Mouse (Mus musculus) retina, embryonic 14.5 days (tissue): ENCODE data around the gene Tpgs1.
"Not testable (repeated sequence)": the region's sequence is repeated elsewhere in the genome, so short reads cannot be mapped to it uniquely, and the experiment has no call there.

Experiments
- DNase-seq: peaks from one replicate; pipeline ENCODE4 v3.0.0-alpha.2; 2015; ENCODE audit warnings: low spot score

Tpgs1 gene

DNA sequence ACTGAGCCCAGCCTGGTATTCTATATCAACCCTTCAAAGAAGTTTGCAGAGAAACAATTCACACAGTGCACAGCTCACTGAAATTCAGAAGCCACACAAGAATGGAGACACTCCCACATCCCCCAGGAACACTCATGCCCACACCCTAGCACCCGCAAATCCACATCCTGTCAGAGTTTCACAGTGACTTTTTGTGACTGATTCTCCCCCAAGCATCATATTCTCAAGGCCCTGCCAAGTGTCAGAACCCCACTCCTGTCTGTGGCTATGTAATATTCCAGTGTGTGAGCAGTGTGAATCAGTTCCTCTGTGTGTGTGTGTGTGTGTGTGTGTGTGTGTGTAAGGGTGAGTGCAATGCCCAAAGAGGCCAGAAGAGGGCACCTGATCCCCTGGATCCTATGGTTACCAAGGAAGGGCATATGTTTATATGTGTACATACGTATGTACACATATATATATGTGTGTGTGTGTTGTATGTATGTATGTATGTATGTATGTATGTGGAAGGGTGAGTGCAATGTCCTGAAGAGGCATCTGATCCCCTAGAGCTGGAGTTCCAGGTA, 22.9 kb downstream of the Tpgs1 start:
- no peak for DNase-seq

DNA sequence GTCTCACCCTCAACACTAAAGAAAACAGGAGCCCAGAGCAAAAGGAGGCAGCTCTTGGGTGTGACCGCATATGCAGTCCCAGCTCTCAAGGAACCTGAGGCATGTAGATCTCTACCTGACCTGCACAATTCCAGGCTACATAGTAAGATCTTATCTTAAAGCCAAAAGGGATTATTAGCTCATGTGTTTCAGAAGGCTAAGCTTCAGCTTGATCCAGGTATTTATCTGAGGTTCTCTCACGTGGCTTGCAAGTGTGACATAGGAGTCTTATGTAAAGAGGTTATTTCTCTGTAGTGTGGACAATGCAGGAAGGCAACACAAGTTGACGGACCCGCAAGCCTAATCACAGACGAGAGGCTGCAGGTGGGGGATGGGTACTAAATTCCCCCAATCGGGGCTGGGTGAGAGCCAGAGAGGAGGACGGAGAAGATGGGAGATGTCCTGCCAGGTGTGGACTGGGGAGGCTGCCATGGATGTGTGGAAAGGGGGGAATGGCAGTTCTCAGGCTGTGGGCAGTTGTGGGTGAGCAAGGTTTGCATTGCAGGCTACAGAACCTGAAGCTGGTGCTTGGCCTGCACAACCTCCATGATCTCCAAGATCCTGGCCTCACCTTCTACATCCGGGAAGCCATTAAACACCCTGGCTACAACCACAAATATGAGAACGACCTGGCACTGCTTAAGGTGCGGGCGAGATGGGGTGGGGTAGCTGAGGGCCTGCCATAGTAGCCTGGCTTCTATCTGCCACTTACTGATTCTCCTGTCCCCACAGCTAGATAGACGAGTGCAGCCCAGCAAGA, 24.6 kb downstream of the Tpgs1 start:
- no peak for DNase-seq

DNA sequence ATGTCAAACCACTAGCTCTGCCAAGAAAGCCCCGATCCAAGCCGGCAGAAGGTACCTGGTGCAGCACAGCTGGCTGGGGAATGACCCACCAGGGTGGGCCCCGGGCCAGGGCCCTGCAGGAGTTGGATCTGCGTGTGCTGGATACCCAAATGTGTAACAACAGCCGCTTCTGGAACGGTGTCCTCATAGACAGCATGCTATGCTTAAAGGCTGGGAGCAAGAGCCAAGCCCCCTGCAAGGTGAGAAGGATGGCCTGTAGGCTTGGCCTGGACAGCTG, 25.1 kb downstream of the Tpgs1 start:
- no peak for DNase-seq

DNA sequence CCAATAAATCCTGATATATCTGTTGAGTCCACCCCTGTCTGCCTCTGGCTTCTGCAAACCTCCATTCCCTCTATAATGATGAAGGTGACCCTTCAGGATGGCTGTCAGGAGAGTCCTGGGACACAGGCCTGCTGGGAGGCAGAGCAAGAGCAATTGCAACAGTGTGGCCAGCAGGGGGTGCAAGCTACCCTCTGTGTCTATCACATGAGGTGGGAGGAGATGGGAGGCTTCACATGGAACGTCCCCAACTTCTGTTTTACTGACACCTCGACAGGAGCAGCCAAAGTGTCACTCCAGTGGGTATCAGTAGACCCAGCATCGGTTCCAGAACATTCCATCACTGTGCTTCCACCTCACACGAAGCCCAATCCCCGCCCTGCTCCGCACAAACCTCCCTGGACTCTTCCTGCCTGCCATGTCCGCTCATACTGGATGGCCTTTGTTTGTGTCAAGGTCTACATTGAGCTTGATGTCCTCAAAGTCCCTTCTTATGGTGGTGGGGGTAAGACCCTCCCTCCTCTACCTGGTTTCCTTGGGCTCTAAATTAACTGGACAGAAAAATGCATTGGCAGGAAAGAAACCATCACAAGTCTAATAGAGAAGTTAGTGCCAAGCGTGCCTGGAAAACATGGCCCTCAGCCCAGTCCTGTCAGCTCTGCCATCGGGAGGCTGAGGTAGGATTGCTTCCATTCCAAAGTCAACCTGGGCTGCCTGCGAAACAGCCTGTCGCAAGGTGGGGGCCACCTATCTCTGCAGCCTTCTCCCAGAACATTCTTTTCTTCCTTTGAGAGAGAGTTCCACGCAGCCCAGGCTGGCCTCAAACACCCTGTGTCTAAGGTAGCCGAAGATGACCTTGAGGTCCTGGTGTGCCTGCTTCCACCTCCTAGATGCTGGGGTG, 26.3 kb downstream of the Tpgs1 start:
- DNase-seq: peak; percentile 85

DNA sequence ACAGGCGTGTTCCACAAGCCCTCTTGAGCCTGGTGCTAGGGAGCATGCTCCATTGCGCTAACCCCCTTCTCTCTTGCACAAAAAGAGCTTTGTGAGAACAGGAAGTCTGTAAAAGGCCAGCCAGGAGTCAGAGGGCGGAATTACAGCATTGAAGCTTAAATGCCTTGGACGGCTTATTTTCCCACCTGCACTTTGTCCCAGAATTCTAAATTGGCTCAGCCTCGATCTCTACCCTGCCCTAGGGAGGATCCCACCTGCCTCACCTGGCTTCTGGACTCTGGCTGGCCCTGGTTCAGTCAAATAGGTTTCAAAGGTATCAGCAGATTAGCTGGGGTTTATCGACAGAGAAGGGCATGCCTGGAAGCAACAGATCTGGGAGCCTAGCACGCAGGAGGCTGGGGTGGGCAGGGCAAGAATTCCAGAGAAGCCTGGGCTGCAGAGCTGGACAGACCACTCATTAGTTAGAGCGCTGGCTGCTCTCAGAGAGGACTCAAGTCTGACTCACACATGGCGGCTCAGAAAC, 27.0 kb downstream of the Tpgs1 start:
- DNase-seq: no peak

DNA sequence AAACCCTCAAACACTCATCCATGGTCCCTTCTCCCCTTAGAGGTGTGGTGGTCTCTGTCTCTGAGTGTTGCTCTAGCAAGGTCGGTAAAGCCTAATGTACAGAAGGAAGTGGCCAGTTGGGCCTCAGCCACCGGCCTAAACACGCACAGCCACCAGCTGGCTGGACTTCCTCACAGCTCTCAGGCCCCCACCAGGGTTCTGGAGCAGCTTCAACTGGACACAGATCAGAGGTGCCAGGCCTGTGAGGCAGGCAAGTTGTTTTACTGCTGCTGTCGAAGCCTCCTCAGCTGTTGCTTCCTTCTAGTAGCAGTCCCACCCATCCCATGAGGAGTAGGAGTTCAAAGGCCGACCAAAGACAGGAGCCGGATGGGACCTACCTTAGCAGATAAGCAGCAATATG, 28.7 kb downstream of the Tpgs1 start:
- no peak for DNase-seq

DNA sequence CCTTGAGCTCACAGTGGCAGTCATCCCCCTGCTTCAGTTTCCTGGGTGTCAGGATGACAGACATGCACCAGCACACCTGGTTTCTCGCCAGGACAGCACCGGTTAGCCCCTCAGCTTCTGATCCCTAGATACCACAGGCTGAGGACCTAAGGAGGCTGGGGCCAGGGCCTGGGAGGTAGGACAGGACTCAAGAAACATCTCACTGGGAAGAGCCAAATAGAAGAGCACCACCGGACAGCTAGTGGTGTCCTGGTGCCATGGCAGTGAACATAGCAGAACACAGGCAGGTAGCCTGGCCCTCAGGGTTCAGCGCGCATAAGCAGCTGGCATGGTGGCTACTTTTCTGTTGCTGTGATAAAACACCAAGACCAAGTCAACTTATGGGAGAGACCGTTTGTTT, 29.3 kb downstream of the Tpgs1 start:
- no peak for DNase-seq

DNA sequence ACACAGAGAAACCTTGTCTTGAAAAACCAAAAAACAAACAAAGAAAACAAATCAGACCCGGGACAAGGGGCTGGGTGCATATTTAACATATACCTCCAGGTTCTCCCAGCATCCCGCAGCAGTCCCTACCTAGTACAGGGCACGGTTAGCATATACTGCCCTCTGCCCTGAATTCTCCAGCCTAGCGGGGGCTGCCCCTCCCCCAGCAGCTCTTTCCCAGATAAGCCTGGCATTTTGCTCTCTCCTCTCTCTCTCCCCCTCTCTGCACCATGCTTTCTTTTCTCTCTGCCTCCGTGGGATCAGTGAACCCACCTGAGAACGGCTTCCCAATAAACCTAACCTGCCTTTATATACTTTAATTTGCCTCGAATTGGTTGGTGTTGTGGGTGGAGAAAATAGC, 31.5 kb downstream of the Tpgs1 start:
- no peak for DNase-seq

DNA sequence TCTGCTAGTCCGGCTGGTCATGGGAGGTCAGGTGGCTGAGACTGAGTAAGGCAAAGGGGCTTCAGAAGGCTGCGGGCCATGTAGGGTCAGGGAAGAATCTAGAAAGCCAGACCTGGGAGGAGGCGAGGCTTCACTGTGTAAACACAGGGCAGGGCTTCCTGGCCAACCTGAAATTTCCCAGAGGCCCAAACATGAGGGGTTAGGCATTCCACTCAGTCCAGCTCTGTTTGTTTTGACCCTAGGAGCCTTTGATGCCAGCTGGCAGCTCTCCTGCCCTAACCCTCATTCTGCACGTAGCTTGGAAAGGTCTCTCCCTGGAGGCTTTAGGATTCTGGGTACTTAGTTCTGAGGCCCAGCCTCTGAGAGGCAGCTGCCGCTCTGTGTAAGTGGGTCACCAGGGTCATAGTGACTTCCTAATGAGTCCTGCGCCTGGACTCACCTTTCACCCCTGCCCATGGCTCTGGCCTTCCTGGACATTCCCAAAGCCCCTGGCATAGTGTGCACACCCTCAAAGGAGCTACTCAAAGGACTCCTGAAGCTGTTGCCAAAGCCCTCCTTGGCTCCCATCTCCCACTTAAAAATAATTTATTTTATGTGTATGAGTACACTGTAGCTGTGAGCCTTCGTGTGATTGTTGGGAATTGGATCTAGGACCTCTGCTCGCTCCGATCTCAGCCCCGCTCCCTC, 32.4 kb downstream of the Tpgs1 start:
- no peak for DNase-seq

DNA sequence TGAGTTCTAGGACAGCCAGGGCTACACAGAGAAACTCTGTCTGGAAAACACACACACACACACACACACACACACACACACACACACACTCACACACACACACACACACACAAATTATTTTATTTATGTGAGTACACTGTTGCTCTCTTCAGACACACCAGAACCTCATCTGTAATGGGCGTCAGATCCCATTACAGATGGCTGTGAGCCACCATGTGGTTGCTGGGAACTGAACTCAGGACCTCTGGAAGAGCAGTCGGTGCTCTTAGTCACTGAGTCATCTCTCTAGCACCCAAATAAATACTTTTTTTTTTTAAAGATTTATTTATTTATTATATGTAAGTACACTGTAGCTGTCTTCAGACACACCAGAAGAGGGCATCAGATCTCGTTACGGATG, 33.8 kb downstream of the Tpgs1 start:
- DNase-seq: not testable (repeated sequence)

DNA sequence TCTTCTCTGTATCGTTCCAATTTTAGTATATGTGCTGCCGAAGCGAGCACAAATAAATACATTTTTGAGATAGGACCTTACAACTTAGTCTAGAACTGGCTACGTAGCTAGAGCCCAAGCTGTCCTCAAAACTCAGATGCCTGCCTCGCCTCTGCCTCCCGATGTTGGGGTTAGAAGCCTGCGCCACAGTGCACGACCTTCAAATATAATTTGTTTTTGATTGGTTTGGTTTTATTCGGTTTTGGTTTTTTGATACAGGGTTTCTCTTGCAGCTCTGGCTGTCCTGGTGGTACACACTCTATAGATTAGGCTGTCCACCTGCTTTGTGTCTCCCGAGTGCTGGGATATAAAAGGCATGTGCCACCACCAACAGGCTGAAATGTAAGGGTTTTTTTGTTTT, 34.4 kb downstream of the Tpgs1 start:
- DNase-seq: no peak

DNA sequence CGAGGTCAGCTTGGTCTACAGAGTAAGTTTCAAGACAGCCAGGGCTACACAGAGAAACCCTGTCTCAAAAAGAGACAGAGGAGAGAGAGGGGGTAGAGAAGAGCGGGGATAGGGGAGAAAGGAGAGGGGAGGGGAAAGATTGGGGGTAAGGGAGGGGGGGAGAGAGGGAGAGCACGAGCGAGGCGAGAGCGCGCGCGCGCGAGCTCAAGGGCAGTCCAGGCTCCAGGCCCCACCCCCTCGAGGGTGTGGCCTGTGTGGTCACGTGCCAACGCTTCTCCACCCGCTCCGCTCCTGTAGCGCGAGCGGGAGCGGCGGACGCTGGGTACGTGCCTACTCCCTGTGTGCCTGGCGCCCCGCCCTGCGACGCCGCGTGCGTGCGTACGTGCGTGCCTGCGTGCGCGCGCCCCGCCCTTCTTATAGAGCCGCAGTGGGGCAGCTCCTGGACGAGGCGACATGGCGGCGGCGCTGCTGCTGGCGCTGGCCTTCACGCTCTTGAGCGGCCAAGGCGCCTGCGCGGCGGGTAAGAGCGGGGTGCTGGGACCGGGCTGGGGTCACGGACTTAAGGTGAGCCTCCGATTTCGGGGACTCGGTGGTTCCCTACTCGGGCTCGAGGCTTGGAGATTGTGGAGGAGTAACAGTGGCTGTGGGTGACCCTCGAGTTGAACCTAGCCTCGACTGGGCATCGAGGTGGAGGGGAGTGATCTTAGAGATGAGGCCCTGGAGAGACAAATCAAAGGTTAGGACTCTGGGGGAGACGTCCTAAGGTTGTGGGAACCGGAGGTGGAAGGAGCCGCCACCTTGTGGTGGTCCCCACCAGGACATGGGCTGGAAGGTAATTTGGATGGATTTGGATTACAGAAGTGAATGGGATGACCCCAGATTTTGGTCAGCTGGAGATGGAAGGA, 35.1 kb downstream of the Tpgs1 start, which contains the start of gene Bsg:
TSS of gene Bsg (plus strand) at position 427 of the 905 bp plus-strand sequence.
- peak; percentile 98 for DNase-seq

DNA sequence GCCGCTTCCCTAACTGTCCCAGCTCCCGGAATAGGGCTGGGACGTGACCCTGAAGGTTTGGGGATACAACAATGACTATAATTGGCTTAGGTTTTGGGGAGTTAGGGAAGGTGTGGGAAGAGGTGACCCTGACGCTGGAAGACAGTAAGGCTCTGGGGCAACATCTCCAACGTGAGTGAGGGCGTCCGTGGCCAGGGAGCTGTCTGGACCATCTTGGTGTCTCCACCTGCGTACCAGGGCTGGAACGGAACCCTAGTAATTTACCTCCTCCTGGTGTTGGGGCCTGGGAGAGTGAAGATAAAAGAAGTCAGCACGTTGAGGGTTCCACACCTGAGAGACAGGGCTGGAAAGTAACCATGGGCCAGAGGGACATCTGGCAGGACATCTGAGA, 35.8 kb downstream of the Tpgs1 start:
- DNase-seq: no peak

DNA sequence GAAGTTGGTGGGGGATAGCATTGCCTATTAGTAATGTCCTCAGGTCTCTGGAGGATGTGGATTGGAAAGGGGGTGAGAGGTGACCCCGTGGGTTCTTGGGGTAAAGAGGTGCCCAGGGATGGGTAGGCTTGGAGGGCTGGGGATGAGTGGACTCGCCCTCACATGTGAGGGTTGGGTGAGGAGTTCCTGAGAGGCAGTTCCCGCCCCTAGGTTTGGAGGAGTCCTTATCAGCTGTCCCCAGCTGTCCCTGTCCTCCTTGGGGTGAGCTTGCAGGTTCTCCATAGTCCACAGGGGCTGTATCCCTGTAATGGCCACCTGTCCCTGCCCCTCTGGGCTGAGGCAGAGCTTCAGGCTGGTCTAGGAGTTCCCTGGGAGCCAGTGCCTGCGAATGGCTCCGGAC, 36.8 kb downstream of the Tpgs1 start:
- no peak for DNase-seq

DNA sequence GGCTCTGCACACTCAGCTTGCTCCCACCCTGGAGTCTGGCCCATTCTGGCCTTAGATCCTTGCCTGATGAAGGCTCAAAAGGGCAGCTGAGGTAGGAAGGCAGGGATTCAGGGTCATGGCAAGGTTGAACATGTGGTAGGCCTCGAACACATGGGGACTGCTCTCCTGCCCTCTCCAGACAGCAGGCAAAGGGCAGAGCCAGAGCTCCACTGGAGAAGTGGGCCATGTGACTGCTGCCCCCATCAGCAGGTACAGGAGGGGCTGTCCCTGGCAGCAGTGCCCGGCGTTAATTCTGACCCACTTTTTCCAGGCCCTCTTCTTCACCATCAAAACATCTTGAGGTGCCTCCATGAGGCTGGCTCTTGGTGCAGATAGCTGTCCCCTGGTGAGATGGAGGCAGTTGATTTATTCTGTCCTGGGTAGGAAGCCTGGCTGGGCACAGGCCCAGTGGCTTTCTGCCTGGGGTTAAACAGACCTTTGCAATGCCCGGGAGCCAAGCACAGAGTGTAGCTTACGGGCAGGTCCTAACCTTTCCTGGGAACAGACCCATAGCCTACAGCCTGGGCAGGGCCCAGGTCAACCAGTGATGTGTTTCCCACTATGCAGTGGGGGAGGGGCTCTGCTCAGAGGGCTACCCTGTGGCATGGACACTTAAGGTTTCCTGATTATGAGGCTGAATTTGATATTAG, 37.4 kb downstream of the Tpgs1 start:
- no peak for DNase-seq

DNA sequence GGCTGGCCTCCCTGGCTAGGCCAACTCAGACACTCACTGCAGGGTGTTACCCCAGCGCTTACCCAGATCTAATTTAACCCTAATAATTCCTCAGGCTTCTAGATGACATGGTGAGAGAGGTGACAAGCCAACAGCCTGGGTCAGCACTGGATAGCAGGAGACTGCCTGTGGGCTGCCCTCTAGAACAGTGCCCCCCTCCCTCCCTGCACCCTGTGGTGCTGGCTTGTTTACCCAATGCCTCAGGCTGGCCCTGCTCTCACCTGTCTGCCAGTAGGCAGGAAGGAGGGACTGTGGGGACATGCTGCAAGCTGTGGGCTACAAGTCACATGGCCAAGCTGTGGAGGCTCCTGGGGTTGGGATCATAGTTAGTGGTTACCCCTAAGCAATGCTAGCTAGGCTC, 38.0 kb downstream of the Tpgs1 start:
- DNase-seq: no peak

DNA sequence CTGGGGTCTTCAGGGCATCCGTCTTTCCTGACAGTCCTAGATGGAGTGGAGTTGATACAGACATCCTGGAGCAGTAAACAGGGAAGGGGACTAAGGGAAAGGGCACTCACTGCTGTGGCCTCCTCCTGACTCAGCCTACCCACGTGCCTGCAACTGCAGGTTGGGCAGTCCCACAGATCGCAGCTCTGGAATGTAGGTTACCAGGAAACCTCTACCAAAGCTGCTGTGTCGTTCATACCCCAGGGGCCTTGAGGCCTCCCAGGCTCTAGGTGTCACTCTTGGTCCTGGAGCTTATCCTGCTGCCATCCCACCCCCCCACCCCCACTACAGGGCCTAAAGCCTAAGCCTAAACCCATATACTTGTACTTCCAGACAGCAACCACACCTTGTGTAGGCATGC, 38.6 kb downstream of the Tpgs1 start:
- DNase-seq: no peak

DNA sequence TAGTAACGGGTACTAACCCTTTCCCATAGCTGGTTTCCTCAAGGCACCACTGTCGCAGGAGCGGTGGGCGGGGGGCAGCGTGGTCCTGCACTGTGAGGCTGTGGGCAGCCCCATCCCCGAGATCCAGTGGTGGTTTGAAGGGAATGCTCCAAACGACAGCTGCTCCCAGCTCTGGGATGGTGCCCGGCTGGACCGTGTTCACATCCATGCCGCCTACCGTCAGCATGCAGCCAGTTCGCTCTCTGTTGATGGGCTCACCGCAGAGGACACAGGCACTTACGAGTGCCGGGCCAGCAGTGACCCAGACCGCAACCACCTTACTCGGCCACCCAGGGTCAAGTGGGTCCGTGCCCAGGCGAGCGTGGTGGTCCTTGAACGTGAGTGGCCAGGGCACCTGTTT, 39.5 kb downstream of the Tpgs1 start:
- DNase-seq: no peak

DNA sequence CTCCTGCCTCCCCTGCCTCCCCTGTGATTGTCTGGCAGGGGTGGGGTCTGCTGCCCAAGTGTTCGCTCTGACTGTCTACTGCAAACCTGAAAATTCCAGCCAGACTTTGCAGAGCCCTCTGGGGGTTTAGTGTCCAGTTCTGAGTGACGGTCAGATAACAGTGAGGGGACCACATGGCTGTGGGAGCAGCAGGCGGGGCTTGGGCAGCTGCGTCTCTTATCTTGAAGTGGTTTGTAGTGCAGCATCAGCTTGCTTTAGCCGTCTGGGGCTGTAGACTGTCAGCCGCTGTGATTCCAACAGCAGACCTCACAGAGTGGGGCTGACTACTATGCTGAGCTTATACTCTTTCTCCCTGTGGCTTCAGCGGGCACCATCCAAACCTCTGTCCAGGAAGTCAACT, 40.1 kb downstream of the Tpgs1 start:
- no peak for DNase-seq

DNA sequence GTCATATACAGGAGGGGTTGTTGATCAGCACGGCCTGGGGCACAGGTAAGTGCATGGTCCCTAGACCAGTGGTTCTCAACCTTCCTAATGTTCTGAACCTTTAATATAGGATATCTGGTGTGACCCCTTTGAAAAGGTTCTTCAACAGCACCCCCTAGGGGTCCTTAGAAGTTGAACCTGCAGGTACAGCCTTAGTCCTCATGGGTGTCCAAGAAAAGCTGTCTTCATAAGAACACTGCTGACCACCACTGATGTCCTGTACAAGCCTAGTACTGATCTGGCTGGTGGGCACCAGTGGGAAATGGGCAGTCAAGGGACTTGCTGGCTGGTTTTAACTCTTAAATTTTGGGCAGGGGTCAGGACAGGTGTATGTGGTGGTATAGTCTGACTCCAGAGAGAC, 42.9 kb downstream of the Tpgs1 start:
- peak; percentile 59 for DNase-seq
